Mouse (Mus musculus) lung, postnatal 0 days (tissue): ENCODE results near the gene Il17rd.

Experiments used
- CTCF ChIP-seq: IDR thresholded peaks from 2 replicates; pipeline ENCODE4 v1.5.1; 2016; ENCODE audit warnings: antibody characterized with exemption, mild to moderate bottlenecking
- EP300 ChIP-seq: IDR thresholded peaks from 2 replicates; pipeline ENCODE4 v1.6.1; 2016; ENCODE audit warnings: antibody characterized with exemption, mild to moderate bottlenecking, control low read depth

DNA sequence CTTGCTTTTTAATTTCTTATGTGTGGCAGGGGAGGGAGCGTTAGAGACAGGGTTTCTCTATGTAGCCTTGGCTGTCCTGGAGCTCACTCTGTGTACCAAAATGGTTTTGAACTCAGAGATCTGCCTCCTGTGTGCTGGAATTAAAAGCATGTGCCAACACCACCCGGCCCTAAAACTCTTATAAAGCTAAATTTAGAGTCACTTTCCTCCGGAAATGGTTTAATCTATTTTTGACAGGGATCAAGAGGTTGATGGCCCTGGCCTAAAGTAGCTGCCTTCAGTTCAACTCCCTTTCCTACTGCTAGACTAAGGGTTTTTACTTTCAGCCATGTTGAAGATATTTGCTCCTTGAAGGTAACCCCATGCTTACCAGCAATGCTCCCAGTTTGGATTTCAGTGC, 45.3 kb upstream of the Il17rd start:
- TF ChIP-seq EP300 (no peak), CTCF (no peak)
